Mouse (Mus musculus): ENCODE measurements around the gene Gm28635.

Gene Gm28635

GRCm38 (mm10) chr2:84585700-84586099 is 92.1 kb downstream of the Gm28635 start:
- no peak for DNase-seq (ENCODE audit: low spot score)

GRCm38 (mm10) chr2:84582286-84582685 is 95.6 kb downstream of the Gm28635 start:
- no peak for DNase-seq (ENCODE audit: low spot score)

GRCm38 (mm10) chr2:84581208-84581607 is 96.6 kb downstream of the Gm28635 start:
- no peak for DNase-seq (ENCODE audit: low spot score)

GRCm38 (mm10) chr2:84579311-84579710 is 98.5 kb downstream of the Gm28635 start:
- no peak for DNase-seq (ENCODE audit: low spot score)

DNA sequence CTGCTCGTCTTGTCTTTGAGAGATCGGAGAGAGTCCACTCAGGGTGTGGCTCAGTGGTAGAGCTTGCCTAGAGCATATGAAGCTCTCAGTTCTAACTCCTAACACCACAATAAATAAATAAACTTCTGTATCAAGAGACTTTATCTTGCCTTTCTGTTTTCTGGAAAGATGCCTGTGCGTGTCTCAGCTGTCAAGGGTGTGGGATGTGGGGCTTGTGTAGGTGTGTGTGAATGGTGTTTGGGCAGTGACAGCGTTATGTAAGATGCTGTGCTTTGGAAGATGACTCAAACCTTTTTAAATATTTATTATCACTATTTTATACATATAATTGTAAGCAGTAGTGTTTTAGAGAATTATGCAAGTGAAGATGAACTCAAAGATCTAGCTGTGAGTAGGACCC is 103.7 kb downstream of the Gm28635 start:
- no peak for DNase-seq (ENCODE audit: low spot score)

GRCm38 (mm10) chr2:84556888-84557514 is 120.8 kb downstream of the Gm28635 start:
- DNase-seq (ENCODE audit: low spot score), result no peak
